Mouse (Mus musculus): ENCODE results near the gene Izumo4. TPM values are rescaled to one million over a fixed set of nuclear protein-coding genes. Genes with fewer than 3 reads are reported as not detected.

The Izumo4 gene
- polyA plus RNA-seq, 1 experiment from 2014 or later: 7.9 TPM

DNA sequence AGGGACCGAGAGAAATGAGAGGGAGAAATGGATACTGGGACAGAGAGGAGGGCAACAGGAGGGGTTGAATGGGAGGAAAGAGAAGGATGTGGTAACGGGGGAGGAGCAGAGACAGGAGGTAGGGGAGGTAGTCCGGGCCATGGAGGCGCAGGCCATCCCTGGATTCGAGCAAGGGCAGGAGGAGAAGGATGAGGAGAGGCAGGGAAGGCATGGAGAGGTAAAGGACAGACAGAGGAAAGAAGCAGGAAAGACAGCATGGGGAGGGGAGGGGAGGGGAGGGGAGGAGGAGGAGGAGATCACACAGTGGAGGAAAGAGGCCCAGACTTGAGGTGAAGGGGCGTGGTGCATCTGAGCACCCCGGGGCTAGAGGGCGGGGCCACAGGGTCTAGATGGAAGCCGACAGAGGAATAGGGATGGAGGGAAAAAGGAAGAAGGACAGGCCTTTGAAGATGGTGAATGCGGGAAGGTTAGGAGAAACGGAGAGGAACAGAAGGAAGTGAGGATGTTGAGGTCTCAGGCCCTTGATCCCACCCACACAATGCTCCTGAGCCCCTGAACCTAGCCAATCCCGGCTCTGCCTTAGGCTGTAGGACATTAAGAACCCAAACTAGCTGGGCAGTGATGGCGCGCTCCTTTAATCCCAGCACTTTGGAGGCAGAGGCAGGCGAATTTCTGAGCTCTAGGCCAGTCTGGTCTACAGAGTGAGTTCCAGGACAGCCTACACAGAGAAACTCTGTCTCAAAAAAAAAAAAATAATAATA lies 44.9 kb upstream of the Izumo4 start, which contains the start of gene Btbd2:
Gene Btbd2 (minus strand): TSS at position 209 of the 761 bp plus-strand sequence.
- Histone ChIP-seq H3K4me2 (ENCODE audit: low read depth, low read length) (peak within 1 kb of the TSS; percentile 97), H3K4me3 (ENCODE audit: low read depth, low read length) (peak within 1 kb of the TSS; percentile 91), H3K4me1 (ENCODE audit: insufficient read depth) (peaks cover 31% of the 10 kb centered on the region), H3K27ac (ENCODE audit: low read depth) (peak within 1 kb of the TSS; percentile 82), H3K27me3 (ENCODE audit: insufficient read depth, low read length) (no peaks in the 10 kb centered on the region), H3K36me3 (replicated peaks; ENCODE audit: insufficient read depth, low read length) (no peaks in the 10 kb centered on the region), H3K9me3 (ENCODE audit: low read length) (no peaks in the 10 kb centered on the region), H3K9ac (replicated peaks) (peak within 1 kb of the TSS; percentile 93)
- DNase-seq (peak; percentile 63), ATAC-seq (peak; percentile 7)
- TF ChIP-seq EP300 (IDR thresholded peaks at IDR 0.05; ENCODE audit: low read depth) (no peak), CTCF (IDR thresholded peaks at IDR 0.05; ENCODE audit: low read depth) (no peak)
- 34% methylated on average over 15 of the region's 15 CpGs for WGBS (ENCODE audit: insufficient replicate concordance)

DNA sequence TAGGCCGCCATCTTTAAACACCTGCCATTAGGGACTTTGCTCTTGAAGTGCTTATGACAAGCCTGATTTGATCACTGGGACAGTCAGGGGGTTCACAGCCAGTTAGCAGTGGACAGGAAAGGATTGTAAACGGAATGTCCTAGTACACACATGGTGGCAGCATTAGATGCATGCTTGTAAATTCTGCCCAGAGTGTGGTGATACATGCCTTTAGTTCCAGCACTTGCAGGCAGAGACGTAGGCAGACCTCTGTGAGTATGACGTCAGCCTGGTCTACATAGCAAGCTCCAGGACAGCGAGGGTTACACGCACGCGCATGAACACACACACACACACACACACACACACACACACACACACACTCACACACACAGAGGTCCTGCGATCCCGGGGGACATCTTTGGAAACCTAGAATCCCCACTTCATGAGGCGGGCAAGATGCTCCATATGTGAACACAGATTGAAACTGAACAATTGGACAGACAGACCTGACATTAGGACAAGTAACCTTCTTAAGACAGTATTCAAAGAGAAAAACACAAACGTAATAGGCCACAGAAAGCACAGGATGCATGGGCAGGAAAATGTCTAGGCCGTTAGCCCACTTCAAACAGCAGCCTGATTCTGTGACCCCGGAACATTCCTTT lies 43.7 kb upstream of the Izumo4 start:
- TF ChIP-seq EP300 (IDR thresholded peaks at IDR 0.05; ENCODE audit: low read depth) (no peak), CTCF (IDR thresholded peaks at IDR 0.05; ENCODE audit: low read depth) (no peak)
- Histone ChIP-seq H3K36me3 (replicated peaks; ENCODE audit: insufficient read depth, low read length) (no peaks in the 10 kb centered on the region), H3K9ac (replicated peaks) (0 out of 2 replicates have a peak overlapping the region, but pooled peaks have one; percentile 1), H3K9me3 (ENCODE audit: low read length) (no peaks in the 10 kb centered on the region), H3K27ac (ENCODE audit: low read depth) (0 out of 2 replicates have a peak overlapping the region, but pooled peaks have one; percentile 22), H3K27me3 (ENCODE audit: insufficient read depth, low read length) (no peaks in the 10 kb centered on the region), H3K4me3 (ENCODE audit: low read depth, low read length) (no peak overlapping the region), H3K4me2 (ENCODE audit: low read depth, low read length) (peak overlapping the region; percentile 65), H3K4me1 (ENCODE audit: insufficient read depth) (peaks cover 36% of the 10 kb centered on the region)
- DNase-seq (no peak), ATAC-seq (no peak)
- 72% methylated on average over 14 of the region's 14 CpGs for WGBS (ENCODE audit: insufficient replicate concordance)

DNA sequence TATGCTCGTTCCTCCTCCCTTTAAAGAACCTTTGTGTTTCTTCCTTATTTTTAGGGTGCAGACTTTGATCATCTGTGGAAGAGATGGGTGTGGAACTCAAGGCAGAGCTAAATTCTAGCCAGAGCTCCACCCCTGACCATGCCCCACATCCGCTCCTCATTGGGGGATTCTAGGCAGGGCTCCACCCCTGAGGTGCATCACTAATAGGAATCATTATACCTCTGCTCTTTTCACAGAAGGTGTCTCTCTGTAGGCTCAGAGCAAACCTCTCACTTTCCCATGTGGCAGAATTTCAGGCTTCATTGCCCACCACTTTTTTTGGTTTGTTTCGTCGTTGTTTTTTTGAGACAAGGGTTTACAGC lies 43.2 kb upstream of the Izumo4 start:
- no peaks in the 10 kb centered on the region for H3K36me3 ChIP-seq (replicated peaks; ENCODE audit: insufficient read depth, low read length)

DNA sequence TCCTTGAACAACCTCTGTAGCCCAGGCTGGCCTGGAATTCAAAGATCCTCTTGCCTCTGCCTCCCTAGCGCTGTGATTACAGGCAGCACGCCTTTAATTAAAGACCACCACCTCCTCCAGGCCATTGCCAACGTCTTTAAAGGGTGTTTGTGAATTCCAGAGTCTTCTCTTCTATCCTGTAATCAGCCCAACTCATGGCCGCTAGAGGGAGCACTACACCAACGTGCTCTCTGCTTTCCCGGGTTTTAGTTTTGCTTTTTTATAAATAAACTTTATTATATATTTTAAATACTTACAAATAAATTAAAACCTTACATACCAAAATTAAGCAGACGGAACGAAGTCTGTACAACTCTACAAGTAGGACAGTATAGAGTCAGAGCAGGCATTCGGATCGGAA lies 42.8 kb upstream of the Izumo4 start:
- peaks cover 45% of the 10 kb centered on the region for H3K4me1 ChIP-seq (ENCODE audit: insufficient read depth)
- 14% methylated on average over 10 of the region's 10 CpGs for WGBS (ENCODE audit: insufficient replicate concordance)
- DNase-seq: peak; percentile 83
- no peaks in the 10 kb centered on the region for H3K36me3 ChIP-seq (replicated peaks; ENCODE audit: insufficient read depth, low read length)
- H3K9ac ChIP-seq (replicated peaks): no peak overlapping the region
- H3K9me3 ChIP-seq (ENCODE audit: low read length): no peaks in the 10 kb centered on the region
- H3K4me3 ChIP-seq (ENCODE audit: low read depth, low read length): peak overlapping the region; percentile 11; the same call in 1 of the 2 replicates
- H3K27me3 ChIP-seq (ENCODE audit: insufficient read depth, low read length): no peaks in the 10 kb centered on the region
- no peak for ATAC-seq
- TF ChIP-seq CTCF (IDR thresholded peaks at IDR 0.05; ENCODE audit: low read depth): peak; percentile 83
- no peak for TF ChIP-seq EP300 (IDR thresholded peaks at IDR 0.05; ENCODE audit: low read depth)
- H3K27ac ChIP-seq (ENCODE audit: low read depth): peak overlapping the region; percentile 67
- peak overlapping the region; percentile 65 for H3K4me2 ChIP-seq (ENCODE audit: low read depth, low read length)

More for the DNA sequence above, 43.2 kb upstream of the Izumo4 start:
- 0 out of 2 replicates have a peak overlapping the region, but pooled peaks have one; percentile 1 for H3K9ac ChIP-seq (replicated peaks)
- TF ChIP-seq CTCF (IDR thresholded peaks at IDR 0.05; ENCODE audit: low read depth) (no peak), EP300 (IDR thresholded peaks at IDR 0.05; ENCODE audit: low read depth) (no peak)
- peak overlapping the region; percentile 67 for H3K27ac ChIP-seq (ENCODE audit: low read depth)
- ATAC-seq (0 out of 2 replicates have a peak, but pooled peaks have one; percentile 18), DNase-seq (no peak)
- WGBS (ENCODE audit: insufficient replicate concordance): 47% methylated on average over 4 of the region's 4 CpGs
- no peak overlapping the region; the same call in 1 of the 2 replicates for H3K4me3 ChIP-seq (ENCODE audit: low read depth, low read length)
- H3K4me2 ChIP-seq (ENCODE audit: low read depth, low read length): peak overlapping the region; percentile 65
- peaks cover 41% of the 10 kb centered on the region for H3K4me1 ChIP-seq (ENCODE audit: insufficient read depth)
- H3K27me3 ChIP-seq (ENCODE audit: insufficient read depth, low read length): no peaks in the 10 kb centered on the region
- no peaks in the 10 kb centered on the region for H3K9me3 ChIP-seq (ENCODE audit: low read length)

DNA sequence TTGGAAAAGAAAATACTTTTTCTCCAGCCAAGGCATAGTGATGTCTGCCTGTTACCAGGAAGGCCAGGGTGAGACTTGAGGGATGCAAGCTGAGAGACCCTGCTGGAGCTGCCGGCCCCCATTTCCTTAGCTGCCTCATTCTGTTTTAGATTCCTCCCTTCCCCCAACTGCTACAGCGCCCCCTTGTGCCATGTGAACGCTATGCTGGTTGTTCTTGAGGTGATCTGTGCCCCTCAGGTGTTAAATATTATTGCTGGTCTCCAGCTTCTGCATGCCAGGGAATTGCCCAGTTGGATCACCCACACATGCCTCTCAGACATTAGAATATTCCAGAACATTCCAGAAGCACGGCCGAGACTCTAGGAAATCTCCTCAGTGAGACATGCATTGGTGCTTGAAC lies 40.8 kb upstream of the Izumo4 start:
- Histone ChIP-seq H3K4me1 (ENCODE audit: insufficient read depth) (peaks cover 52% of the 10 kb centered on the region), H3K9me3 (ENCODE audit: low read length) (no peaks in the 10 kb centered on the region), H3K9ac (replicated peaks) (no peak overlapping the region), H3K27ac (ENCODE audit: low read depth) (no peak overlapping the region), H3K36me3 (replicated peaks; ENCODE audit: insufficient read depth, low read length) (peaks cover 5% of the 10 kb centered on the region; the same call in 1 of the 2 replicates), H3K4me2 (ENCODE audit: low read depth, low read length) (no peak overlapping the region), H3K27me3 (ENCODE audit: insufficient read depth, low read length) (no peaks in the 10 kb centered on the region), H3K4me3 (ENCODE audit: low read depth, low read length) (no peak overlapping the region)
- TF ChIP-seq EP300 (IDR thresholded peaks at IDR 0.05; ENCODE audit: low read depth) (no peak), CTCF (IDR thresholded peaks at IDR 0.05; ENCODE audit: low read depth) (peak; percentile 88)
- peak; percentile 81 for DNase-seq
- WGBS (ENCODE audit: insufficient replicate concordance): 34% methylated on average over 5 of the region's 5 CpGs
- ATAC-seq: no peak
